Mouse (Mus musculus) adrenal gland, postnatal 25 days (tissue): ENCODE measurements around the gene Ppp1r36. TPM values are rescaled to one million over a fixed set of nuclear protein-coding genes. Genes with fewer than 3 reads are reported as not detected.

Experiments used
- total RNA-seq: library from RNA; stranded (reverse); gene quantifications from 2 replicates; pipeline ENCODE4 v1.2.3, GENCODE M21; 2021

Ppp1r36 gene
- total RNA-seq, 1 experiment from 2014 or later, result 0.52 TPM

Other genes starting within 250 kb of the Ppp1r36 start
- not detected in 2 replicates for gene Esr2, start 240.3 kb upstream of the Ppp1r36 start, total RNA-seq
- not detected in 2 replicates for gene Tex21, start 170.8 kb upstream of the Ppp1r36 start, total RNA-seq
- 54.7 and 64.6 TPM in 2 replicates for gene Mthfd1, start 162.2 kb upstream of the Ppp1r36 start, total RNA-seq
- gene Akap5, start 92.6 kb upstream of the Ppp1r36 start, total RNA-seq, result 0.81 and 1.1 TPM in 2 replicates
- gene Zbtb25, start 47.9 kb upstream of the Ppp1r36 start, total RNA-seq, result 8.7 and 12.9 TPM in 2 replicates
- 8.1 and 8.2 TPM in 2 replicates for gene Zbtb1, start 47.3 kb upstream of the Ppp1r36 start, total RNA-seq
- 25.6 and 26.3 TPM in 2 replicates for gene Hspa2, start 13.4 kb upstream of the Ppp1r36 start, total RNA-seq
- gene Plekhg3, start 113.4 kb downstream of the Ppp1r36 start, total RNA-seq, result 12.2 and 14.7 TPM in 2 replicates